Mouse (Mus musculus) lung, adult 2 months (tissue): ENCODE measurements at regions not wholly inside any gene's neighbourhood (a gene's known extent, or its start where the extent isn't known, plus 50 kb on each side); places are given as distances from the start of the nearest gene placed in this dataset.

Source experiments
- DNase-seq: peaks from one replicate; pipeline ENCODE4 v3.0.0; 2022
- H3K4me1 ChIP-seq: fragments of 200-500 bp; 2 replicates; pipeline ENCODE4 v1.6.1; 2011; ENCODE audit warnings: low read length; ENCODE audit not compliant: control insufficient read depth, insufficient read depth
- H3K4me3 ChIP-seq: fragments of 200-500 bp; replicated peaks from 2 replicates; pipeline ENCODE3; 2011; ENCODE audit warnings: low read depth, mild to moderate bottlenecking, control low read depth, low read length; ENCODE audit errors: extremely low read depth
- CTCF ChIP-seq: fragments of 200-500 bp; IDR thresholded peaks from 2 replicates; pipeline ENCODE4 v1.5.1; 2011; ENCODE audit warnings: mild to moderate bottlenecking, low read length, control low read depth; ENCODE audit not compliant: insufficient read depth
- POLR2A ChIP-seq: fragments of 200-500 bp; IDR thresholded peaks from 2 replicates; pipeline ENCODE4 v1.6.1; 2011; ENCODE audit warnings: low read depth, mild to moderate bottlenecking, control low read depth, low read length, borderline replicate concordance; ENCODE audit errors: extremely low read depth
- WGBS: fragments of 180-500 bp; shearing (Covaris S2); methylation state at CpG from one replicate; pipeline ENCODE4 v1.1.7; 2018; 5-methylcytosine and 5-hydroxymethylcytosine counted together

DNA sequence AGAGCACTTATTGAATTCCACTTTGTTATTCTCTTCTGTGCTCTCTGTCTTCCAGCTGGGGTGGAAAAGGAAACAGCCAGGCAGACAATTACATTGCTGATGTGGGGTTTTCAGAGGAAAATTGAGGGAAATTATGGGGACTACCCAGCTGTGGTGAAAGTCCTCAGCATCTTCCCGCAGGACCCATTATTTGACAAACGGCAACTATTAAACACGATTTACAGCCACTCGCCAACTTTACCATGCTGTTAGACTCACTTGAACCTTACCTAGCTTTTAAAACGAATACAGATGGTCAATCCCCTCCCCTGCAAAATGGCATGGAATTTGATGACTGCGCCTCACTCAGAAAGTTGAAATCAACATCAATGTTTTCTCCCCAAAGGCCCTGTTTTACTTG lies 54.3 kb upstream of the 9330182O14Rik start:
- no peak for DNase-seq
- WGBS, result 89% methylated on average over 6 of the region's 6 CpGs
- no peaks in the 10 kb centered on the region for H3K4me1 ChIP-seq

More for the DNA sequence above, 54.3 kb upstream of the 9330182O14Rik start:
- TF ChIP-seq CTCF (no peak), POLR2A (no peak)
- H3K4me3 ChIP-seq, result no peak overlapping the region
